Mouse (Mus musculus) liver, adult 2 months (tissue): ENCODE results near the gene Bbc3.

ENCODE experiments used
- CTCF ChIP-seq: fragments of 200-500 bp; IDR thresholded peaks from 2 replicates; pipeline ENCODE4 v1.5.1; 2011; ENCODE audit warnings: low read depth, low read length, control low read depth
- POLR2A ChIP-seq: fragments of 200-500 bp; IDR thresholded peaks from 2 replicates; pipeline ENCODE4 v1.6.1; 2011; ENCODE audit warnings: low read length, control low read depth; ENCODE audit not compliant: insufficient read depth; ENCODE audit errors: extremely low read depth

DNA sequence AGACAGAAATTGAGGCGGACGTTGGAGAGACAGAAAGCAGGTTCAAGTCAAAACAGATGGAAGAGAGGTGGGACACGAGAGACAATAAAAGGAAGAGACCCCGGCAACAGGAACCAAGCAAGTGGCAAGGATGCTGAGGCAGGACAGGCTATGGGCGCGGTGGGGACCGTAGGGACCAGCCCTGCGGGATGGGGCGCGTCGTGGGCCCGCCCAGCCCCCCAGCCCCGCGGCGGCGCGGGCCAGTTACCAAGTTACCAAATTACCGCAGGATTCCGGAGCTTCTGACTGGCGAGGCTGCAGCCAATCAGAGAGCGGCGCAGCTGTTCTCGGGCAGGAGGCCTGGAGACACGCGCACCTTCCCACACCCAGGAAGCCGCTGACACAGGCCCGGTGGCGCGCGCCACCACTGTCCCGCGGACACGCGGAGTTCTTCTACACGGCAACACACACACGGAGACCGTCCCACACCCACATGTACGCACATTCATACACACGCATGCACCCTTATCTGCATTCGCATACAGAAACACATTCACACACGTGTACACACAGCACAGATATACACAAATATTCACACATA is 12.8 kb upstream of the Bbc3 start:
- TF ChIP-seq POLR2A = no peak
- no peak for TF ChIP-seq CTCF
